Mouse (Mus musculus): ENCODE data around the gene Mrgpra2a.
"Not testable (repeated sequence)": the region's sequence is repeated elsewhere in the genome, so short reads cannot be mapped to it uniquely, and the experiment has no call there.

GRCm38 (mm10) chr7:47491266-47491665 lies 39.3 kb upstream of the Mrgpra2a start:
- not testable (repeated sequence) for TF ChIP-seq POLR2A, CTCF (IDR thresholded peaks at IDR 0.05; ENCODE audit: extremely low read depth, insufficient read depth, low read length)
